Mouse (Mus musculus): ENCODE results near the gene Ppp2r3d.
"Not testable (repeated sequence)": the region's sequence is repeated elsewhere in the genome, so short reads cannot be mapped to it uniquely, and the experiment has no call there.

DNA sequence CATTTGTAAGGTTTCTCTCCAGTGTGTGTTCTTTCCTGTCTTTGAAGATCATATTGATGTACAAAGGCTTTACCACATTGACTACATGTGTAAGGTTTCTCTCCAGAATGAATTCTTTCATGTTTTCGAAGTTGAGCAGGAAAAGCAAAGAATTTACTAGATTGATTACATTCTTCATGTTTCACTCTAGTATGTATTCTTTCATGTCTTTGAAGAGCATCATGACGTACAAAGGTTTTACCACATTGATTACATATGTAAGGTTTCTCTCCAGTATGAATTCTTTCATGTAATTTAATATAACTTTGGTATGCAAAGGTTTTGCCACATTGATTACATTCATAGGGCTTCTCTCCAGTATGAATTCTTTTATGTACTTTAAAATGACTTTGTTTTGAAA, 17.0 kb upstream of the Ppp2r3d start, which contains the start of gene Gm21836:
- TF ChIP-seq CTCF (IDR thresholded peaks at IDR 0.05; ENCODE audit: control insufficient read depth, insufficient read depth, low read length); POLR2A (IDR thresholded peaks at IDR 0.05; ENCODE audit: borderline replicate concordance, control insufficient read depth, low read depth, low read length): not testable (repeated sequence)

All from bone marrow, adult 2 months (tissue).